Mouse (Mus musculus) cerebellum, adult 2 months (tissue): Measurements from ENCODE around the gene Abhd12. TPM values are rescaled to one million over a fixed set of nuclear protein-coding genes. Genes with fewer than 3 reads are reported as not detected.

Source experiments
- DNase-seq, 2 experiments: peaks; one replicate each; pipeline ENCODE4 v3.0.0; 2021
- H3K27ac ChIP-seq: fragments of 200-500 bp; 2 replicates; pipeline ENCODE4 v1.5.1; 2012; ENCODE audit warnings: low read length, control low read depth, inconsistent platforms; ENCODE audit not compliant: insufficient read depth
- H3K27me3 ChIP-seq: fragments of 200-500 bp; 2 replicates; pipeline ENCODE4 v1.6.1; 2012; ENCODE audit warnings: inconsistent platforms, mild to moderate bottlenecking, low read length, moderate library complexity; ENCODE audit not compliant: control insufficient read depth, insufficient read depth
- H3K4me1 ChIP-seq: fragments of 200-500 bp; 2 replicates; pipeline ENCODE4 v1.6.1; 2011; ENCODE audit warnings: low read length; ENCODE audit not compliant: control insufficient read depth, insufficient read depth
- H3K4me3 ChIP-seq: fragments of 200-500 bp; replicated peaks from 2 replicates; pipeline ENCODE3; 2011; ENCODE audit warnings: mild to moderate bottlenecking, low read depth, low read length, control low read depth; ENCODE audit not compliant: insufficient read depth
- CTCF ChIP-seq: fragments of 200-500 bp; IDR thresholded peaks from 2 replicates; pipeline ENCODE4 v1.5.1; 2011; ENCODE audit warnings: low read depth, mild to moderate bottlenecking, control low read depth, low read length, moderate library complexity, borderline replicate concordance; ENCODE audit not compliant: insufficient read depth
- POLR2A ChIP-seq: fragments of 200-500 bp; IDR thresholded peaks from 2 replicates; pipeline ENCODE4 v1.6.1; 2011; ENCODE audit warnings: low read length, control low read depth, borderline replicate concordance; ENCODE audit not compliant: insufficient read depth
- WGBS: fragments of 180-500 bp; shearing (Covaris S2); methylation state at CpG from one replicate; pipeline ENCODE4 v1.1.7; 2018; 5-methylcytosine and 5-hydroxymethylcytosine counted together
- polyA plus RNA-seq: library from polyadenylated mRNA; depleted of rRNA; stranded (reverse); fragments of >200 nt; gene quantifications from 2 replicates; pipeline ENCODE4 v1.2.3, GENCODE M21; 2012; rRNA removed

Abhd12 gene
- polyA plus RNA-seq, 1 experiment = 263 TPM

DNA sequence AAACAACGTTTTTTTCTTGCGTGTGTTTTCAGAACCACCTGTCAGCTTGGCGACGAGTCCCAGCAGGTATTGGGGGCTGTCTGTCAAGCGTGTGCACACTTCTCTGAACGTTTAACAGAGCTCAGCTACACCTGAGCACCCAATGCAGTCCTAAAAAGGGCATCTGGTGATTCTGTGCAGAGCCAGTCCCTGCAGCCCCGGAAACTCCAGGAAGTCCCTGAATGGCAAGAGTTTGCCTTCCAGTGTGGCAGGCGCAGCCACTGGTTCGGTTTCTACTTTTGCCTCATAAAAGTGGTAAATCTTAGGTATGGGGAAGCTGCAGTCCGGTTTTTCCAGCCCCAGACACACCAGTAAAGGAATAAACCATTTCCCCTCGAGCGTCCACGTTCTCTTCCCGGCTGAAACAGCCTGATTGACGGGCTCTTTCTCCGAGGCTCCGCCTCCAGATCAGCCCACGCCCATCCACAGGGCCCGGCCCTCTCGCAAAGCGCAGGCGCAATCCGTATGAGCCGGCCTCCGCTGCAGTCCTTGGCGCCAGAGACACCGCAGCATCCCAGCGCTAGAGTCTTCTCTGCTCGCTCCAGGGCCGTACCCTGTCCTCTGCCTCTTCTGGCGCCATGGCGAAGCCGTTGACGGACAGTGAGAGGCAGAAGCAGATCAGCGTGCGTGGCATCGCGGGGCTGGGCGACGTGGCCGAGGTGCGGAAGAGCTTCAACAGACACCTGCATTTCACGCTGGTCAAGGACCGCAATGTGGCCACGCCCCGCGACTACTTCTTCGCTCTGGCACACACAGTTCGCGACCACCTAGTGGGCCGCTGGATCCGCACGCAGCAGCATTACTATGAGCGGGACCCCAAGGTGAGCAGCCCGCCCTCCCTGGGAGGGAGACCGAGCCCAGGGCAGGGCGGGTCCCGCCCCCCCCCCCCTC lies 118.0 kb downstream of the Abhd12 start, which contains the start of gene Pygb:
Pygb (plus strand) TSS at position 485 of the 930 bp plus-strand sequence.
- H3K27ac ChIP-seq = peak within 1 kb of the TSS; percentile 10
- TF ChIP-seq POLR2A = peak; percentile 99
- TF ChIP-seq CTCF = no peak
- under 1% methylated on average over 58 of the region's 58 CpGs for WGBS
- H3K4me1 ChIP-seq = peaks cover 6% of the 10 kb centered on the region
- H3K4me3 ChIP-seq = peak within 1 kb of the TSS; percentile 75
- peak; percentile 86 to 88 for DNase-seq
- no peaks in the 10 kb centered on the region for H3K27me3 ChIP-seq

- Histone ChIP-seq H3K27ac (no peak overlapping the region), H3K27me3 (no peaks in the 10 kb centered on the region; the same call in 1 of the 2 replicates), H3K4me3 (no peak overlapping the region), H3K4me1 (0 out of 2 replicates have a peak, but pooled peaks cover 2% of the 10 kb centered on the region)
- TF ChIP-seq CTCF (no peak), POLR2A (no peak)
- 80% methylated on average over 2 of the region's 2 CpGs for WGBS
- no peak for DNase-seq
Observed at GRCm38 (mm10) chr2:150782801-150783200, 121.7 kb downstream of the Abhd12 start.

Other genes starting within 250 kb of the Abhd12 start
- 15.4 and 15.7 TPM in 2 replicates for gene Acss1, start 236.2 kb downstream of the Abhd12 start, polyA plus RNA-seq
- 0.06 TPM in 1 of 2 replicates, not detected in the other for gene Vsx1, start 215.4 kb downstream of the Abhd12 start, polyA plus RNA-seq
- gene Entpd6, start 155.7 kb downstream of the Abhd12 start, polyA plus RNA-seq = 50.8 and 54.5 TPM in 2 replicates
- 134 and 144 TPM in 2 replicates for gene Pygb, start 118.0 kb downstream of the Abhd12 start, polyA plus RNA-seq
- 1.3 TPM in 2 replicates for gene Gins1, start 659 bp upstream of the Abhd12 start, polyA plus RNA-seq
- gene Ninl, start 134.6 kb upstream of the Abhd12 start, polyA plus RNA-seq = 4.7 and 5.9 TPM in 2 replicates
- gene Nanp, start 134.7 kb upstream of the Abhd12 start, polyA plus RNA-seq = 16.3 and 16.9 TPM in 2 replicates
- not detected in 2 replicates for gene Gm14151, start 187.6 kb upstream of the Abhd12 start, polyA plus RNA-seq
- gene Gm14147, start 193.5 kb upstream of the Abhd12 start, polyA plus RNA-seq = not detected in 2 replicates